ENCODE assay signal across 8 mouse cellular contexts in genomic region chrX:53610571-53610970, GRCm38 (mm10). TPM values are rescaled to one million over a fixed set of nuclear protein-coding genes. Genes with fewer than 3 reads are reported as not detected.
DNase-seq lines count a peak whose midpoint lies in the region.
"Had no signal": no experiment of that assay in that cellular context is flagged by ENCODE, and none has a peak within 500 bp of the region (broad histone marks: within the 10 kb centered on the region; RNA-seq: fewer than 3 reads in every experiment).

No protein-coding gene starts in this region.

- no peak overlapping the region for H3K27ac ChIP-seq in embryonic facial prominence, embryonic 10.5 days (replicated peaks)

- 0 out of 2 replicates have a peak, but pooled peaks cover 5% of the 10 kb centered on the region for H3K4me1 ChIP-seq in embryonic facial prominence, embryonic 10.5 days

- intact Hi-C loops in left cerebral cortex, postnatal 4 days (cut with DNase I), result no loop called here

- no peak overlapping the region for H3K4me3 ChIP-seq in embryonic facial prominence, embryonic 10.5 days

- peak; percentile 6 to 30 for DNase-seq in urinary bladder, adult 18-20 months (ENCODE audit: low spot score in 2 of 2)
- no peak for DNase-seq in urinary bladder, postnatal 10 days (ENCODE audit: low spot score)
- peak; percentile 78 for DNase-seq in adrenal gland, postnatal 10 days
- peak; percentile 41 for DNase-seq in embryonic facial prominence, embryonic 10.5 days (ENCODE audit: low spot score)
- peak; percentile 81 for DNase-seq in induced T-regulatory cell, adult 2 months (ENCODE audit: low read depth)
- peak; percentile 36 for DNase-seq in left cerebral cortex, postnatal 4 days
- DNase-seq in right cerebral cortex, postnatal 14 days, result peak; percentile 49

- 6% methylated on average over 3 of the region's 3 CpGs for WGBS in embryonic facial prominence, embryonic 10.5 days

- H3K9me3 ChIP-seq in embryonic facial prominence, embryonic 10.5 days, result no peaks in the 10 kb centered on the region

- H3K27me3 ChIP-seq in embryonic facial prominence, embryonic 10.5 days (replicated peaks; ENCODE audit: low read depth, poor library complexity, severe bottlenecking), result no peaks in the 10 kb centered on the region

- no peaks in the 10 kb centered on the region for H3K36me3 ChIP-seq in embryonic facial prominence, embryonic 10.5 days (replicated peaks)

RNA-seq across cellular contexts. Expression of gene Gm14597, which starts 1.8 kb away (rescaled TPM):
- total RNA-seq in adrenal gland, postnatal 10 days (2021), result not detected
- not detected in 2 replicates for polyA plus RNA-seq in embryonic facial prominence, embryonic 10.5 days (2016; fragmentation: Nextera tagmentation; extraction: Ambion mirVana)
- not detected for total RNA-seq in left cerebral cortex, postnatal 4 days (2021)
- polyA plus RNA-seq: heart, embryonic 16.5 days had no signal

RNA-seq across cellular contexts. Expression of gene Rtl8c, which starts 2.7 kb away (rescaled TPM):
- 10 to 100 TPM; 83.5 to 86.7 TPM for total RNA-seq in adrenal gland, postnatal 10 days (2021)
- polyA plus RNA-seq in embryonic facial prominence, embryonic 10.5 days (2016; fragmentation: Nextera tagmentation; extraction: Ambion mirVana), result 25.0 and 26.3 TPM in 2 replicates
- total RNA-seq in left cerebral cortex, postnatal 4 days (2021), result 100 to 1,000 TPM; 154 to 169 TPM

RNA-seq across cellular contexts. Expression of gene Rtl8a, which starts 32.9 kb away (rescaled TPM):
- total RNA-seq in adrenal gland, postnatal 10 days (2021), result 100 to 1,000 TPM; 140 to 145 TPM
- 44.2 and 50.6 TPM in 2 replicates for polyA plus RNA-seq in embryonic facial prominence, embryonic 10.5 days (2016; fragmentation: Nextera tagmentation; extraction: Ambion mirVana)
- 100 to 1,000 TPM; 238 to 300 TPM for total RNA-seq in left cerebral cortex, postnatal 4 days (2021)

RNA-seq across cellular contexts. Expression of gene Rtl8b, which starts 59.6 kb away (rescaled TPM):
- total RNA-seq in adrenal gland, postnatal 10 days (2021), result 10 to 100 TPM; 87.7 to 93.6 TPM
- 46.4 and 47.1 TPM in 2 replicates for polyA plus RNA-seq in embryonic facial prominence, embryonic 10.5 days (2016; fragmentation: Nextera tagmentation; extraction: Ambion mirVana)
- 100 to 1,000 TPM; 172 to 200 TPM for total RNA-seq in left cerebral cortex, postnatal 4 days (2021)
